Mouse (Mus musculus) splenic B cell, adult 2 months (primary cell): ENCODE data around the gene Plxdc1.
A peak's percentile ranks its signal among the peaks of the same experiment; 100 is the strongest.

ENCODE experiments used
- DNase-seq: peaks from one replicate; pipeline ENCODE4 v3.0.0-alpha.2; 2011; ENCODE audit warnings: low read depth, low spot score
- H3K27me3 ChIP-seq: 2 replicates; pipeline ENCODE4 v1.6.1; 2012; ENCODE audit warnings: mild to moderate bottlenecking, low read length, moderate library complexity, mixed read lengths; ENCODE audit not compliant: control insufficient read depth, poor library complexity, insufficient read depth, severe bottlenecking
- H3K36me3 ChIP-seq: 2 replicates; pipeline ENCODE4 v1.6.1; 2012; ENCODE audit warnings: mild to moderate bottlenecking, low read length, moderate library complexity, mixed read lengths; ENCODE audit not compliant: control insufficient read depth, poor library complexity, insufficient read depth, severe bottlenecking

Gene Plxdc1

GRCm38 (mm10) chr11:97985727-97986677, at the start of gene Plxdc1:
Plxdc1 (minus strand) TSS chr11:97986444.
- DNase-seq: no peak

GRCm38 (mm10) chr11:98035977-98036377, 49.7 kb upstream of the Plxdc1 start:
- Histone ChIP-seq H3K27me3 (peaks cover 2% of the 10 kb centered on the region; the same call in 1 of the 2 replicates), H3K36me3 (peaks cover 3% of the 10 kb centered on the region; the same call in 1 of the 2 replicates)
- DNase-seq: no peak

More at GRCm38 (mm10) chr11:97985727-97986677, at the start of gene Plxdc1:
- Histone ChIP-seq H3K36me3 (peaks cover 4% of the 10 kb centered on the region), H3K27me3 (no peaks in the 10 kb centered on the region)

DNA sequence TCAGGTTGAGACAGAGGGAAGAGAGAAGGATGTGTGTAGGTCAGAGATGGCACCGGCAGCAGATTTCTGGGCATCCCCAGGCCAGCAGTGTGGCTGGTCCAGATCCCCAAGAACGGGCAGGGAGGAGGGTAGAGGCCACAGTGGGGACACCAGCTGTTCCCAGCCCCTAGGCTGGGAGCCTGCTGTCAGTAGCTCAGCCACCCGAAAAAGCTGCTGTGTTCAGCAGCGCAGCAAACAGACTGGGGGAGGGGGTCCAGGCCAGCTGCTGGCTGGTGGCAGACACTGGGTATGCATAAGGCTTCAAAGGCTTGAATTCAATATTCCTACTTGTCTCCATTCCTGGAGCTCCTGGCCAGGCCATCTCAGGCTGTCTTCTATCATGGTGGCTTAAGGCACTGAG, 48.6 kb upstream of the Plxdc1 start:
- DNase-seq: no peak
- H3K27me3 ChIP-seq: peaks cover 2% of the 10 kb centered on the region; the same call in 1 of the 2 replicates
- H3K36me3 ChIP-seq: peaks cover 3% of the 10 kb centered on the region; the same call in 1 of the 2 replicates

DNA sequence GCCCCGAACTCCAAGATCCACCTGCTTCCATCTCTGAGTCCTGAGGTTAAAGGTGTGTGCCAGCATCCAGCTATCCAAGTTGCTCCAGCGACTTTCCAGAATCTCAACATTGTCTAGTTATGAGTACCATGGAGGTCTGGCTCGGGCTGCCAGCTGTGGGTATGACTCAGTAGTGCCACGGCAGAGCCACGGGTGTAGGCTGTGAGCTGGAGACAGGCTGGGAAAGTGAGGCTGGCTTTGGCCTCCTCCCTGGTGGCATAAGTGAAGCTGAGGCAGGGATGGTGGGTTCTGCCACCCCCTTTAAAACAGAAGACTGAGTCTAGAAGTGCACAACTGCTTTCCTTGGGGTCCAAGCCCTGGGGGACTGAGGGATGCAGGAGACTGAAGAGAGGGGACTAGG, 47.8 kb upstream of the Plxdc1 start:
- Histone ChIP-seq H3K27me3 (peaks cover 2% of the 10 kb centered on the region; the same call in 1 of the 2 replicates), H3K36me3 (peaks cover 3% of the 10 kb centered on the region; the same call in 1 of the 2 replicates)
- DNase-seq: no peak

- peak; percentile 89 for DNase-seq
- Histone ChIP-seq H3K36me3 (no peaks in the 10 kb centered on the region; the same call in none of the 2 replicates), H3K27me3 (0 out of 2 replicates have a peak, but pooled peaks cover 2% of the 10 kb centered on the region)
These were observed 45.2 kb upstream of the Plxdc1 start for GRCm38 (mm10) chr11:98031443-98031770.

- DNase-seq: peak; percentile 49
- H3K27me3 ChIP-seq: no peaks in the 10 kb centered on the region
- no peaks in the 10 kb centered on the region; the same call in none of the 2 replicates for H3K36me3 ChIP-seq
These were observed 44.6 kb upstream of the Plxdc1 start for GRCm38 (mm10) chr11:98030701-98031442.

DNA sequence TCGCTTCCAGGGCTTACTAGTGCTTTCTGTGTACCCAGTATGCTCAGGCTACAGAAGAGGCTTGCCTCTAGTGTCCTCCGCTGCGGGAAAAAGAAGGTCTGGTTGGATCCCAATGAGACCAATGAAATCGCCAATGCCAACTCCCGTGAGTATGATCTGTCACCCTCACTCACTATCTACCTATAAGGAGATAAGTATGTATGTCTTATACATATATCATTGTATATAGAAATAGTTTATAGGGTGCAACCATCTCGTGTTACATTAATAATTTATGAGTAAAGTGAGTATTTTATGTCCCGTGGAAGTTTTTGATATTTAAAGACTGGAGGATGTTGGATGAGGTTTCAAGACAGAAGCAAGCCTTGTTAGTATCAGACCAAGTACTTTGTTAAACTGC, 41.5 kb upstream of the Plxdc1 start:
- H3K27me3 ChIP-seq: no peaks in the 10 kb centered on the region

DNA sequence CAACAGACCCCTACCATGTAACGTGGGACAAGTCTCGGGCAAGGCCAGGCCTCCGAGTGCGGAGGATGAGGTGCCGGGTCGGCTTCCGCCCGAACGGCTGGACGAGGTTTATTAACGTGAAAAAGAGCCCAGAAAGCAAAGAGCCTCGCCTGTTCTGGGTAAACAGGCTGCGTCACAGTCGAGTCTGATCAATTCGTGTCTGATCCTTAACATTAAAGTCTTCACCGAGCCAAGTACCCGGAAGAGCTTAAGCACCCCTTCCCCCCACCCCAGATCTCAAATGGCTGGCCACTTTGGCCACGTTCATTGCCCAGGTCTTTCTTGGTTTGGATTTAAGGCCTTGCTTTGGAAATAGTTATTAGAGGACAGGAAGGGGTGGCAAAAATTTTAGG, 41.0 kb upstream of the Plxdc1 start:
- DNase-seq: no peak
- Histone ChIP-seq H3K27me3 (no peaks in the 10 kb centered on the region), H3K36me3 (no peaks in the 10 kb centered on the region; the same call in none of the 2 replicates)

More for the DNA sequence above, 41.5 kb upstream of the Plxdc1 start:
- no peaks in the 10 kb centered on the region; the same call in none of the 2 replicates for H3K36me3 ChIP-seq
- no peak for DNase-seq

- H3K36me3 ChIP-seq: no peaks in the 10 kb centered on the region; the same call in none of the 2 replicates
- H3K27me3 ChIP-seq: no peaks in the 10 kb centered on the region
- peak; percentile 93 for DNase-seq
These were observed 40.5 kb upstream of the Plxdc1 start, which contains the start of gene Rpl19 for GRCm38 (mm10) chr11:98026570-98027296. Rpl19 (plus strand) TSS chr11:98026710.

DNA sequence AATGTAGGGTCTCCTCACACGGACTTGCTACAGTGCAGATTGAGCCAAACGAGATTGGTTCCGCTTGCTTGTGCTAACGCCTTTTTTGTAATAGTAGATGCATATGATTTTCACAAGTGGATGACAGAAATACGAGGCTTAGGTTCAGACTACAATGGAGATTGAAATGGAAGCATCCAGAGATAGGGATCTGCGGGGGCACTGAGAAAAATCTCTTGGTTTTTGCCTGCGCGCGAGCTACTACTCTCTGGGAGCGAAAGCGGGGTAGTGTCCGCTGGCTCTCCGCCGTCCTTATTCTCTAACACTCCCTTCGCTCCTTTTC, 40.0 kb upstream of the Plxdc1 start:
- no peaks in the 10 kb centered on the region; the same call in none of the 2 replicates for H3K36me3 ChIP-seq
- DNase-seq: no peak
- H3K27me3 ChIP-seq: no peaks in the 10 kb centered on the region

DNA sequence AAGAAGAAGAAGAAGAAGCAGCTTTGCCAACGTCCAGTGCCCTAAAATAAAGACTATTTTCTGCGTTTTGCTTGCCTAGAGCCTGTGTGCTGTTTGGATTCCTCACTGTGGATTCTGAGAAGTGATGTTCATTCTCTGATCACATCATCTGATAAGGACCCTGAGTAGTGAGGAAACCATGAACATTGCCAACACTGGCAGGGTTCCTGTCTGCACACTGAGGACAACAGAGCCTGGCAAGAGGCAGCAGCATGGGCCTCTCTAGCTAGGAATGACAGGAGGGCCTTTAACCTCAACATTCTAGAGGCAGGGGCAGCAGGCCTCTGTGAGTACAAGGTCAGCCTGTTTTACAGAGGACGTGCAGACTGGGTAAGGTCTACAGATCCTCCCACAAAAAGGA, 38.3 kb upstream of the Plxdc1 start:
- Histone ChIP-seq H3K27me3 (no peaks in the 10 kb centered on the region), H3K36me3 (no peaks in the 10 kb centered on the region; the same call in 1 of the 2 replicates)
- no peak for DNase-seq

DNA sequence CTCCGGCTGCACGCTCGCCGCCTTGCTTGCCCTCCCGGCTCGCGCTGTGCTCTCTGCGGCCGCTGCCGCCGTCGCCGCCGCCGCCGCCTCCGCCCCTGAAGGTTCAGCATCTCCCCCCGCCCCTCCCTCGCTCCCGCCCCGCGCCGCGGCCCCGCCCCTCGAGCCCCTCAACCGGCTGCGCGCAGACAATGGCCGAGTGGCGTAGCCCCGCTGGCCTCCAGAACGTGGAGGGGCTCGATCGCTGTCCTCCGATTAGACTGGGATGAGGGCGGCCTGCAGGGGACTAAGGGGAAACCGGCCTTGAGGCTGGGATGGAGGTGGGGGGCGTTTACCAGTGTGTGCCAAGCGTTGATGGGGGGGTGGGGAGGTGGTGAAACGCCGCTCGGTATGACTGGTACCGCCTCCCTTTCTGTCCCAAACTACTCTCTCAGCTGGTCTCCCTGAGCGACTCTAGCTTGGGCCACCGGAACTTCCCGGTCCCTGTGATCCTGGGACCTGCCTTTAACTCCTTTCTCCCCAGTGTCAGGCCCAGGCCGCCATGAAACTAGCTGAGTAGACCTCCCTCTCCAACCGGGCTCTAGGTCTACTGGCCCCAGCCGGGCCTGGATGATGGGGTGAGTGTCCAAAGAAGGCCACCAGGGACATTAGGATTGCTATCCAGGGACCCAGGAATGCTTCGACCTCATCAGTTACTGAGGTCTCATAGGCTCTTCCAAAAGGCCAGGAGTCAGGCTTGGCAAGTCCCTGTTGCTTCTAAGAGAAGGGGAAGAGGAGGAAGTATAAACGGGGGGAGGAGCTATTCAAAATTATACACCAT, 36.5 kb upstream of the Plxdc1 start, which contains the start of gene Cacnb1:
TSS of gene Cacnb1 (minus strand) at position 480 of the 817 bp plus-strand sequence.
- Histone ChIP-seq H3K36me3 (no peaks in the 10 kb centered on the region), H3K27me3 (no peaks in the 10 kb centered on the region)
- DNase-seq: peak; percentile 54

- Histone ChIP-seq H3K27me3 (no peaks in the 10 kb centered on the region), H3K36me3 (no peaks in the 10 kb centered on the region)
- no peak for DNase-seq
These were observed 36.0 kb upstream of the Plxdc1 start for GRCm38 (mm10) chr11:98022253-98022554.
